Mouse (Mus musculus) ES-E14 (cell line): ENCODE results near the gene Zbtb3. TPM values are rescaled to one million over a fixed set of nuclear protein-coding genes. Genes with fewer than 3 reads are reported as not detected.

Experiments used
- DNase-seq: peaks from one replicate; pipeline ENCODE4 v3.0.0-alpha.2; 2013; ENCODE audit warnings: low read depth, low spot score
- H3K27ac ChIP-seq: 2 replicates; pipeline ENCODE4 v1.5.1; 2012; ENCODE audit warnings: low read depth, mild to moderate bottlenecking, low read length, moderate library complexity, mixed read lengths; ENCODE audit not compliant: poor library complexity, insufficient read depth, severe bottlenecking
- H3K36me3 ChIP-seq: 2 replicates; pipeline ENCODE4 v1.6.1; 2012; ENCODE audit warnings: mild to moderate bottlenecking, low read length, moderate library complexity, mixed read lengths; ENCODE audit not compliant: control insufficient read depth, poor library complexity, insufficient read depth, severe bottlenecking
- H3K4me1 ChIP-seq, 2 experiments: fragments of 150-350 bp in 1 of 2; sonication (generic) in 1 of 2; 2 replicates each; pipeline ENCODE4 v1.6.1; 2012; ENCODE audit warnings: low read length in 2 of 2, mild to moderate bottlenecking in 1 of 2, mixed read lengths in 1 of 2; ENCODE audit not compliant: control insufficient read depth in 2 of 2, insufficient read depth in 2 of 2, poor library complexity in 1 of 2
- H3K4me3 ChIP-seq, 2 experiments: fragments of 150-350 bp in 1 of 2; sonication (generic) in 1 of 2; 2 replicates each; pipeline ENCODE4 v1.5.1; 2012; ENCODE audit warnings: low read length in 2 of 2, low read depth in 1 of 2, mild to moderate bottlenecking in 1 of 2, mixed read lengths in 1 of 2; ENCODE audit not compliant: insufficient read depth in 1 of 2, poor library complexity in 1 of 2, severe bottlenecking in 1 of 2
- H3K9ac ChIP-seq: 2 replicates; pipeline ENCODE4 v1.6.1; 2012; ENCODE audit warnings: low read depth, mild to moderate bottlenecking, low read length, mixed read lengths; ENCODE audit not compliant: poor library complexity, insufficient read depth, severe bottlenecking
- H3K9me3 ChIP-seq: fragments of 150-350 bp; sonication (generic); 2 replicates; pipeline ENCODE4 v1.6.1; 2012; ENCODE audit warnings: low read depth, mild to moderate bottlenecking, low read length; ENCODE audit not compliant: control insufficient read depth, insufficient read depth
- CHD2 ChIP-seq: IDR thresholded peaks from 2 replicates; pipeline ENCODE4 v1.6.1; 2014; ENCODE audit warnings: mild to moderate bottlenecking, low read depth, low read length, inconsistent platforms
- HCFC1 ChIP-seq: IDR thresholded peaks from 2 replicates; pipeline ENCODE4 v1.6.1; 2012; ENCODE audit warnings: low read length, inconsistent platforms, borderline replicate concordance; ENCODE audit not compliant: insufficient read depth
- MAFK ChIP-seq: IDR thresholded peaks from 2 replicates; pipeline ENCODE4 v1.6.1; 2014; ENCODE audit warnings: mild to moderate bottlenecking, low read depth, low read length, inconsistent platforms; ENCODE audit not compliant: insufficient read depth
- ZC3H11A ChIP-seq: IDR thresholded peaks from 2 replicates; pipeline ENCODE4 v1.6.1; 2012; ENCODE audit warnings: low read depth, mild to moderate bottlenecking, inconsistent platforms, low read length, borderline replicate concordance
- ZNF384 ChIP-seq: IDR thresholded peaks from 2 replicates; pipeline ENCODE4 v1.6.1; 2012; ENCODE audit warnings: low read depth, low read length, inconsistent platforms
- in situ Hi-C, 2 experiments: fragments of 600-800 bp; cut with MboI; formaldehyde crosslinking; loops; one replicate each; pipeline ENCODE4 v1.15.1; 2025; ENCODE audit warnings: low sequenced_read_pairs in 2 of 2, inconsistent platforms in 1 of 2; ENCODE audit not compliant: unreplicated experiment in 2 of 2
- total RNA-seq: library from RNA; depleted of rRNA; stranded (reverse); fragments of 300-350 nt; gene quantifications from 2 replicates; pipeline ENCODE4 v1.2.3, GENCODE M21; 2012; rRNA removed

Zbtb3 gene
- total RNA-seq, 1 experiment, result 3.4 TPM

DNA sequence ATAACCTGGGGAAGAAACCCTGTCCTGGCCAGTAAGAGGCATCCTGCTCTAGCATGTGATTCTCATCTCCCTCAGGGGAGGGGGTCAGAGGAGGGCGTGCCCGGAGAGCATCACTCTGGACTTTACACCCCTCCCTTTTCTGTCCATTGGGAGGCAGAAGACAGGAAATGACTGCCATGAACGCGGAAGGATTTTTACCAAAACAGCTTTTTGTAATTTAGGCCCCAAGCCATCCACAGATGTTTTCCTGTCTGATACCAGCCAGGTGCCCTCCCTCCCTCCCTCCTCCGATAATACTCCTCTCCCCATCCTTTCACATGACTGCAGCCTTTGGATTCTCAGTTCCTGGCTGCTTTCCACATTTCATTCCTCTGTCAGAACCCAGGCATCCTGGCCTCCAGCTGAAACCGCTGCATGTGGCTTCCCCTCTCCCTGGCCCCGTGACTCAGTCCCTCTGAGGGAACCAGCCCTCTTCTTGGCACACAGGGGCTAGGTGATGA, 48.1 kb downstream of the Zbtb3 start, which contains the start of gene Lrrn4cl:
Gene Lrrn4cl (plus strand): TSS at position 367 of the 500 bp plus-strand sequence.
- Histone ChIP-seq H3K4me3 (peak within 1 kb of the TSS; percentile 29 to 48), H3K27ac (peak within 1 kb of the TSS; percentile 36; the same call in 1 of the 2 replicates), H3K9me3 (no peaks in the 10 kb centered on the region), H3K4me1 (peaks cover 5 to 18% of the 10 kb centered on the region in 2 experiments; a peak in 2 of 4 replicates), H3K36me3 (peaks cover 8% of the 10 kb centered on the region; the same call in 1 of the 2 replicates), H3K9ac (peak within 1 kb of the TSS; percentile 17)
- no peak for TF ChIP-seq HCFC1
- no peak for TF ChIP-seq MAFK
- no peak for TF ChIP-seq CHD2
- no peak for TF ChIP-seq ZC3H11A
- in situ Hi-C loops, result loop anchor here (10.0 to 25.0 kb wide), 2 partner anchors 237 to 244 kb away; partner anchors contain the start of gene Scgb1a1 (in 1 of the 2)
- no peak for DNase-seq

DNA sequence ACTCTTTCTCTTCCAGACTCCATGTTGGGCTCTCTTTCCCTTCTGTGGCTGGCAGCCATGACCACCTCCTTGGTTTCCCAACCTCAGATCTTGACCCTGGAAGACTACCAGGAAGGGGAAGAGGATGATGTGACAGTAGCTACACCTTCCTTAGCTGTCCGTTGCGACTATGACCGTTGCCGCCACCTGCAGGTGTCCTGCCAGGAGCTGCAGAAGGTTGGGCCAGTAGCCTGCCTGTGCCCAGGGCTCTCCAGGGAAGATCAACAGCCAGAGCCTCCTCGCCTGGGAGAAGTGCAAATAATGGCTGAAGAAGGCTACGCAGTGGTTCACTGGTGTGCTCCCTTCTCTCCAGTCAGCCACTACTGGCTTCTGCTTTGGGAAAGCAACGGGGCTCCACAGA, 49.3 kb downstream of the Zbtb3 start:
- peak overlapping the region; percentile 29 to 40 for H3K4me3 ChIP-seq
- DNase-seq, result no peak
- H3K9me3 ChIP-seq, result no peaks in the 10 kb centered on the region
- H3K36me3 ChIP-seq, result 0 out of 2 replicates have a peak, but pooled peaks cover 3% of the 10 kb centered on the region
- H3K9ac ChIP-seq, result no peak overlapping the region; the same call in 1 of the 2 replicates
- TF ChIP-seq MAFK, result no peak
- no peak for TF ChIP-seq HCFC1
- no peak for TF ChIP-seq ZNF384
- no peak for TF ChIP-seq ZC3H11A
- TF ChIP-seq CHD2, result no peak
- in situ Hi-C loops, result loop anchor here (10.0 to 25.0 kb wide), 2 partner anchors 236 to 243 kb away; partner anchors contain the start of gene Scgb1a1 (in 1 of the 2)
- no peak overlapping the region for H3K27ac ChIP-seq
- peaks cover 5 to 16% of the 10 kb centered on the region in 2 experiments; a peak in 2 of 4 replicates for H3K4me1 ChIP-seq

DNA sequence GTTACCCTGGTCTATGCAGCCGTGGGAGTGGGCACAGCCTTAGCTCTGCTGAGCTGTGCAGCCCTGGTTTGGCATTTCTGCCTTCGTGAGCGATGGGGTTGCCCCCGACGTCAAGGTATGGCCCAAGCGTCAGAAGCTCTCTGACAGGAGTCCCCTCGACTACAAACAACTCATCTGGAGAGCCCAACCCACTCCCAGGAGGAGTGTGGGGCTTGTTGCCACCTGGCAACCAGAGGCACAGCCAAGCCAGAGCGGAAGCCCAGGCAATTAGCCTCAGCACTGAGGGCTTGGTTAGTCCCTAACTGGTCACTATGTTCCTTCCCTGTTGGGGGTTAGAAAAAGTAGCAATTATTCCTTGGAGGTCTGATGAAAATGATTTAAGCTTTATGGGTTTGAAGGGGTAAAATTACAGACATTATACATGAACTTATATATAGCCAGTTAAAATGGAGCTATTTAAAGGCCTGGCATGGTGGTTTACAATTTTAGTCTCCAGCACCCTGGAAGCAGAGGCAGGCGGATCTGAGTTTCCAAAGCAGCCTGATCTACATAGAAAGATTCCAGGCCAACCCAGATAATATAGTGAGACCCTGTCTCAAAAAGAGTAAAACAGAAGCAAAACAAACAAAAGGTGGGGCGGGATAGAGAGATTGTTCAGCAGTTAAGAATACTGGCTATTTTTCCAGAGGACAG, 50.0 kb downstream of the Zbtb3 start:
- Histone ChIP-seq H3K4me1 (peaks cover 5 to 16% of the 10 kb centered on the region in 2 experiments; a peak in 2 of 4 replicates), H3K36me3 (0 out of 2 replicates have a peak, but pooled peaks cover 3% of the 10 kb centered on the region), H3K4me3 (peak overlapping the region; percentile 29 to 40; a peak in 2 of 4 replicates), H3K27ac (no peak overlapping the region), H3K9ac (no peak overlapping the region), H3K9me3 (no peaks in the 10 kb centered on the region)
- TF ChIP-seq HCFC1 (no peak), CHD2 (no peak), ZNF384 (no peak), MAFK (no peak), ZC3H11A (no peak)
- in situ Hi-C loops, result loop anchor here (10.0 to 25.0 kb wide), 2 partner anchors 235 to 242 kb away; partner anchors contain the start of gene Scgb1a1 (in 1 of the 2)
- DNase-seq, result no peak

DNA sequence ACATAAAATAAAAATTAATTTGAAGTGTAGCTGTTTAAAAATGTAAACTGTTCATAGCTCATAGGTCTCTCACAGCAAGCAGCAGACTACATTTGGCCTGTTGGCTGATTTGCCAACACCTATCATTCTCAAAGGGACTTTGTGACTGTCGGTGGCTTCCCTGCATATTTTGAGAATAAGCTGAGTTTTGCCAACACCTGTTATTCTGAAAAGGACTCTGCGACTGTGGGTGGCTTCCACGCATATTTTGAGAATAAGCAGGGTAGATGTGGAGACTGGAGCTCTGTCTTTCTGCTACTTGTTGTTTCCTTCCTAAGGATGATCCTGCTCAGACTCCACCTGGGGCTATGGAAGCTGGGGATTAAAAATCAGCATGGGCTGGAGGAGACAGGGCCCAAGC, 50.8 kb downstream of the Zbtb3 start:
- no peak for DNase-seq
- H3K9ac ChIP-seq, result no peak overlapping the region
- TF ChIP-seq MAFK (no peak), HCFC1 (no peak), ZC3H11A (no peak), CHD2 (no peak), ZNF384 (no peak)
- H3K4me1 ChIP-seq, result peaks cover 5 to 9% of the 10 kb centered on the region in 2 experiments; a peak in 2 of 4 replicates
- no peaks in the 10 kb centered on the region for H3K9me3 ChIP-seq
- H3K4me3 ChIP-seq, result no peak overlapping the region
- no peak overlapping the region for H3K27ac ChIP-seq
- in situ Hi-C loops, result loop anchor here (10.0 to 25.0 kb wide), 2 partner anchors 234 to 242 kb away; partner anchors contain the start of gene Scgb1a1 (in 1 of the 2)
- no peaks in the 10 kb centered on the region for H3K36me3 ChIP-seq

Other genes with a start within 250 kb of the Zbtb3 start
- not detected in 2 replicates for gene Slc22a8, start 211.3 kb upstream of the Zbtb3 start, total RNA-seq
- not detected in 2 replicates for gene Slc22a6, start 184.5 kb upstream of the Zbtb3 start, total RNA-seq
- gene Chrm1, start 138.8 kb upstream of the Zbtb3 start, total RNA-seq, result 0.04 and 0.11 TPM in 2 replicates
- 354 and 566 TPM in 2 replicates for gene Slc3a2, start 79.2 kb upstream of the Zbtb3 start, total RNA-seq
- gene Wdr74, start 66.7 kb upstream of the Zbtb3 start, total RNA-seq, result 173 and 180 TPM in 2 replicates
- 8.5 and 8.9 TPM in 2 replicates for gene 1700092M07Rik, start 61.8 kb upstream of the Zbtb3 start, total RNA-seq
- 66.3 and 73.2 TPM in 2 replicates for gene Stx5a, start 61.1 kb upstream of the Zbtb3 start, total RNA-seq
- gene Nxf1, start 45.5 kb upstream of the Zbtb3 start, total RNA-seq, result 99.5 and 101 TPM in 2 replicates
- gene Tmem223, start 31.6 kb upstream of the Zbtb3 start, total RNA-seq, result 77.3 and 125 TPM in 2 replicates
- gene Tmem179b, start 28.1 kb upstream of the Zbtb3 start, total RNA-seq, result 45.9 and 51.2 TPM in 2 replicates
- 28.6 and 29.4 TPM in 2 replicates for gene Taf6l, start 16.1 kb upstream of the Zbtb3 start, total RNA-seq
- gene Polr2g, start 4.0 kb upstream of the Zbtb3 start, total RNA-seq, result 113 and 144 TPM in 2 replicates
- gene Ttc9c, start 16.8 kb downstream of the Zbtb3 start, total RNA-seq, result 42.6 and 47.5 TPM in 2 replicates
- gene Hnrnpul2, start 17.5 kb downstream of the Zbtb3 start, total RNA-seq, result 37.5 and 48.5 TPM in 2 replicates
- gene AC129217.1, start 27.2 kb downstream of the Zbtb3 start, total RNA-seq, result 1.4 and 2.7 TPM in 2 replicates
- 62.6 and 79.6 TPM in 2 replicates for gene Bscl2, start 34.9 kb downstream of the Zbtb3 start, total RNA-seq
- 4.5 TPM in 2 replicates for gene Gng3, start 36.6 kb downstream of the Zbtb3 start, total RNA-seq
- gene Lrrn4cl, start 48.2 kb downstream of the Zbtb3 start, total RNA-seq, result 1.3 and 2.4 TPM in 2 replicates
- gene Ubxn1, start 68.9 kb downstream of the Zbtb3 start, total RNA-seq, result 207 and 220 TPM in 2 replicates
- 75.3 and 83.4 TPM in 2 replicates for gene Uqcc3, start 78.4 kb downstream of the Zbtb3 start, total RNA-seq
- gene Lbhd1, start 81.2 kb downstream of the Zbtb3 start, total RNA-seq, result 11.0 and 14.3 TPM in 2 replicates
- not detected in 2 replicates for gene Gm49403, start 81.4 kb downstream of the Zbtb3 start, total RNA-seq
- gene 1810009A15Rik, start 86.3 kb downstream of the Zbtb3 start, total RNA-seq, result 146 and 214 TPM in 2 replicates
- gene Gm49416, start 86.4 kb downstream of the Zbtb3 start, total RNA-seq, result not detected in 2 replicates
- 54.0 and 59.3 TPM in 2 replicates for gene Ints5, start 90.5 kb downstream of the Zbtb3 start, total RNA-seq
- 321 and 436 TPM in 2 replicates for gene Ganab, start 95.5 kb downstream of the Zbtb3 start, total RNA-seq
- gene B3gat3, start 117.8 kb downstream of the Zbtb3 start, total RNA-seq, result 30.4 and 36.8 TPM in 2 replicates
- 3.6 and 4.0 TPM in 2 replicates for gene Rom1, start 126.8 kb downstream of the Zbtb3 start, total RNA-seq
- gene Eml3, start 127.0 kb downstream of the Zbtb3 start, total RNA-seq, result 20.6 and 22.2 TPM in 2 replicates
- 89.8 and 92.9 TPM in 2 replicates for gene Mta2, start 139.3 kb downstream of the Zbtb3 start, total RNA-seq
- 42.6 and 49.6 TPM in 2 replicates for gene Tut1, start 151.3 kb downstream of the Zbtb3 start, total RNA-seq
- gene Eef1g, start 164.5 kb downstream of the Zbtb3 start, total RNA-seq, result 1,417 and 1,811 TPM in 2 replicates
- 102 and 155 TPM in 2 replicates for gene Ahnak, start 186.7 kb downstream of the Zbtb3 start, total RNA-seq